Mouse (Mus musculus) kidney, embryonic 14.5 days (tissue): ENCODE measurements around the gene Tbc1d20. TPM values are rescaled to one million over a fixed set of nuclear protein-coding genes. Genes with fewer than 3 reads are reported as not detected.

ENCODE experiments used
- ATAC-seq: fragments of 200-750 bp; cut with Nextera tagmentation; 2 replicates; pipeline ENCODE4 v1.8.0; 2017; ENCODE audit warnings: moderate number of reproducible peaks, mild to moderate bottlenecking, moderate TSS enrichment, moderate library complexity; ENCODE audit not compliant: low FRiP score, low TSS enrichment
- H3K27ac ChIP-seq: fragments of 300-500 bp; sonication (generic); 2 replicates; pipeline ENCODE4 v1.5.1; 2014; ENCODE audit warnings: low read depth, mild to moderate bottlenecking, low read length, moderate library complexity, mixed read lengths
- H3K27me3 ChIP-seq: fragments of 300-500 bp; sonication (generic); 2 replicates; pipeline ENCODE4 v1.6.1; 2014; ENCODE audit warnings: mild to moderate bottlenecking, low read length; ENCODE audit not compliant: control insufficient read depth, insufficient read depth
- H3K36me3 ChIP-seq: fragments of 300-500 bp; sonication (generic); 2 replicates; pipeline ENCODE4 v1.6.1; 2014; ENCODE audit warnings: low read length, mixed read lengths; ENCODE audit not compliant: control insufficient read depth, insufficient read depth
- H3K4me1 ChIP-seq: fragments of 300-500 bp; sonication (generic); 2 replicates; pipeline ENCODE4 v1.6.1; 2014; ENCODE audit warnings: low read length, mixed read lengths; ENCODE audit not compliant: control insufficient read depth, insufficient read depth
- H3K4me2 ChIP-seq: fragments of 300-500 bp; sonication (generic); replicated peaks from 2 replicates; pipeline ENCODE4 v1.6.1; 2014; ENCODE audit warnings: low read depth, mild to moderate bottlenecking, low read length
- H3K4me3 ChIP-seq: fragments of 300-500 bp; sonication (generic); 2 replicates; pipeline ENCODE4 v1.5.1; 2014; ENCODE audit warnings: mild to moderate bottlenecking, low read length
- H3K9ac ChIP-seq: fragments of 300-500 bp; sonication (generic); 2 replicates; pipeline ENCODE4 v1.6.1; 2014; ENCODE audit warnings: low read depth, mild to moderate bottlenecking, low read length, moderate library complexity
- H3K9me3 ChIP-seq: fragments of 300-500 bp; sonication (generic); 2 replicates; pipeline ENCODE4 v1.6.1; 2016; ENCODE audit warnings: low read length; ENCODE audit not compliant: control insufficient read depth
- WGBS: fragments of 180-500 bp; shearing (Covaris S2); extraction: QIAGEN DNeasy Blood & Tissue Kit; methylation state at CpG from one replicate; pipeline ENCODE4 v1.1.7; 2014; 5-methylcytosine and 5-hydroxymethylcytosine counted together
- polyA plus RNA-seq: library from polyadenylated mRNA; unstranded; fragments of >200 nt; fragmentation: Nextera tagmentation; extraction: Ambion mirVana; gene quantifications from 2 replicates; pipeline ENCODE4 v1.2.1, GENCODE M21; 2014

Gene Tbc1d20
- polyA plus RNA-seq, 1 experiment from 2014 or later, result 37.4 TPM

DNA sequence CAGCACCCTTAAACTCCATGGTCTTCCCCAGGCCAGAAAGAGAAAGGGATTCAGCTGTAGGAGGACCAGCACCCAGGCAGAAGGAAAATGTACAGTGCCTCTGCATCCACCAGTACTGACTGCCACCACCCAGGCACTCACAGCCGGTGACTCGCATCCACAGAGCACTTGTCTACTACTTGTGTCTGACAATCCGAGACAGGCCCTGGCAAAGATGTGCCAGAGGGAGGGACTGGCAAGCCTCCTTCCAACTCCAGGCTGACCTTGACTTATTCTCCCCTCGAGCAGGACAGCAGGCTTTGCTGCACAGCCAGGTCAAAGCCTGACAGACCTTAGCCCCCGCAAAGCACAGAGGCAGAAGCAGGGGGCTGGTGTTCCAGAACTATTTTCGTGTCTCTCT lies 23.4 kb downstream of the Tbc1d20 start:
- WGBS, result 88% methylated on average over 6 of the region's 6 CpGs
- no peak overlapping the region for H3K4me3 ChIP-seq

DNA sequence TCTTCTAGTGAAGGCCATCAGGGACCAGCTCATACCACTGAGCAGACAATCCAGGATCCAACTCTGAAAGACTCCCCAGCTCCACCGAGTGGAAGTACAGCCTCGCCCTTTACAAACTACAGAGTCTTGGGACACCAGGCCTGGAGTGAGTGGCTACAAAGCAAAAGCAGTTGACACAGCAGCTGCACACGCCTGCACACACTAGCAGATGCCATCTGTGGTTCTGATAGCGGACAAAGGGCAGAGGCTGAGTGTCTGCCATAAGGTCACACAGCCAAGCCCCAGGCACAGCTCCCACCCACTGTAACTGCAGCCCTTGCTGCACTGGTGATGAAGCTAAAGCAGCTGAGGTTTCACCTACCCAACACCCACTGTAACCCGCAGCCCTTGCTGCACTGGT lies 27.9 kb downstream of the Tbc1d20 start:
- no peak for ATAC-seq

More for the DNA sequence above, 23.4 kb downstream of the Tbc1d20 start:
- Histone ChIP-seq H3K36me3 (peaks cover 74% of the 10 kb centered on the region), H3K27ac (no peak overlapping the region), H3K4me1 (no peaks in the 10 kb centered on the region), H3K9ac (no peak overlapping the region), H3K9me3 (no peaks in the 10 kb centered on the region), H3K4me2 (no peak overlapping the region), H3K27me3 (no peaks in the 10 kb centered on the region)
- ATAC-seq, result no peak

DNA sequence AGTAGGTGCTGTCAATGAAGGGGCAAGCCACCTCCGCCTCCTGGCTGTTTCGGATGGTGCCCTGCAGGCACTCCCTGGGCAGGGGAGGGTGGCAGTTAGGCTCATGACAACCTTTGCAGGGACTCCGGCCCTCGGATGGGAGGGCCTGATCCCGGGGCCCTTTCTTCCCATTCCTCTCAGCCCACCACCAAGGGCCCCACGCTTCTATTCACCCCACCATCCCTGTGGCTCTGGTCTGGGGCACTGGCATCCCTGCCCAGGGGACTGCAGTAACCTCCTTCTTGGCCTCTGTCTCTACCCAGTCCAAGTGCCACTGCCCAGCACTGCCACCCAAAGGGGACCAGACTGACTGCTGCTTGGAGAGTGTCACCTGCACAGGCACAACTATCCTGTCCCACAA lies 28.6 kb downstream of the Tbc1d20 start:
- ATAC-seq, result no peak
- WGBS, result 98% methylated on average over 6 of the region's 6 CpGs
- Histone ChIP-seq H3K4me2 (no peak overlapping the region), H3K9me3 (no peaks in the 10 kb centered on the region), H3K4me1 (no peaks in the 10 kb centered on the region), H3K36me3 (peaks cover 77% of the 10 kb centered on the region), H3K9ac (no peak overlapping the region), H3K27me3 (no peaks in the 10 kb centered on the region), H3K4me3 (no peak overlapping the region), H3K27ac (no peak overlapping the region)

More for the DNA sequence above, 27.9 kb downstream of the Tbc1d20 start:
- H3K4me1 ChIP-seq, result no peaks in the 10 kb centered on the region
- no peak overlapping the region for H3K27ac ChIP-seq
- H3K4me3 ChIP-seq, result no peak overlapping the region
- H3K9ac ChIP-seq, result no peak overlapping the region
- no peaks in the 10 kb centered on the region for H3K9me3 ChIP-seq
- H3K27me3 ChIP-seq, result no peaks in the 10 kb centered on the region
- WGBS, result 88% methylated on average over 5 of the region's 5 CpGs
- H3K36me3 ChIP-seq, result peaks cover 77% of the 10 kb centered on the region
- no peak overlapping the region for H3K4me2 ChIP-seq

DNA sequence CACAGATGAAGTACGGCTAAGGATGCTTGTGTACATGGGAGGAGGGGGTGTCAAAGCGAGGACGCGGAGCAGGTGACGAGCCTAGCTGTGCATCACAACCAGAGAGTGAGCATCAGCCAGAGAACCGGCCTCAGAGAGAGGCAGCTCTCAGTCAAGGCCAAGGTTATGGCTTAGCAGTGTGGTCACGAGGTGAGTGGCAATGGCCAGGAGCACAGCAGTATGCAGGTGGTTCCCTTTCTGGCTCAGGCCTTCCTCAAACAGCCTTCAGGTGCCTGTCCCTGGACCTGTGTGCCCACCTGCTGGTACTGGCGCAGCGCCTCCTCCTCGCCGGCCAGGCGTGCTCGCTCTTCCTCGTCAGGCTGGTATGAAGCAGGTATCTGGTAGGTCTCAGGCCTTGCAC lies 30.3 kb downstream of the Tbc1d20 start:
- H3K4me3 ChIP-seq, result no peak overlapping the region
- no peak overlapping the region for H3K4me2 ChIP-seq
- H3K27ac ChIP-seq, result no peak overlapping the region
- no peaks in the 10 kb centered on the region for H3K4me1 ChIP-seq
- no peak overlapping the region for H3K9ac ChIP-seq
- peaks cover 77% of the 10 kb centered on the region for H3K36me3 ChIP-seq
- WGBS, result 90% methylated on average over 14 of the region's 14 CpGs
- no peaks in the 10 kb centered on the region for H3K9me3 ChIP-seq
- no peak for ATAC-seq
- H3K27me3 ChIP-seq, result no peaks in the 10 kb centered on the region

DNA sequence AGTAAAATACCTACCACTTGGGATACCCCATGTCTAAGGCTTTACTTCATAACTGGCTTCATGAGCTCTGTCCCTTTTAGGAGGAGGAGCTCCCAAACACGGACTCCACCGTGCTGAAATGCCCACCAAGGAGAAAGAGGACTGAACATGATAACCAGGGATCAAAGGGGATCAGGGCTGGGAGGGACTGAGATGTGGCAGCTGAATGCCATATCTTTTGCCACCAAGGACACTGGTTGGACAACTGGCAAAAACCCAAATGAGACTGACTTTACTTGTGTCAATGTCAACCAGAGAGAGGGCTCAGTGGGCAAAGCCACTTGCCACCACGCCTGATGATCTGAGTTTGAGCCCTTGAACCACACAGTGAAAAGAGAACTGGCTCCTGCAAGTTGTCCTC lies 31.2 kb downstream of the Tbc1d20 start:
- no peak overlapping the region for H3K4me3 ChIP-seq
- peaks cover 77% of the 10 kb centered on the region for H3K36me3 ChIP-seq
- H3K9ac ChIP-seq, result no peak overlapping the region
- no peak overlapping the region for H3K27ac ChIP-seq
- no peaks in the 10 kb centered on the region for H3K9me3 ChIP-seq
- ATAC-seq, result no peak
- no peaks in the 10 kb centered on the region for H3K4me1 ChIP-seq
- no peaks in the 10 kb centered on the region for H3K27me3 ChIP-seq
- no peak overlapping the region for H3K4me2 ChIP-seq
- 89% methylated on average over 3 of the region's 3 CpGs for WGBS

DNA sequence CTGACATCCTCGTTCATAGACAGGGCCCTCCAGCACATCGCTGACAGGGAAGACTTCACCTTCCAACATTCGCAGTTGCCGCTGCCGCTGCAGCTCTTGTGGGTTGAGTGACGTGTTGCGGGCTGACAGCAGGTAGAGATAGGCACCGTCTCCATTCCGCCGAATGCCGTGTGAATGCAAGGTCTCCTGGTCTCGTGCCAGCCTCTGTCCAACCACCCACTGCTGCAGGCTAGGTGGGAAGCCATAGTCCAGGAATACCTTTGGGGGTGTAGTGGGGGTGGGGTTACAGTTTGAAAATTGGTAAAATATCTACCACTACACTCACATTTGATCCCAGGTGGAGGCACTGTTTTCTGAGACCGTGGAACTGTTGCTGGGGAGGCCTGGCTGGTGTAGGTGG lies 32.5 kb downstream of the Tbc1d20 start:
- no peak for ATAC-seq
- no peak overlapping the region for H3K4me3 ChIP-seq
- H3K27ac ChIP-seq, result no peak overlapping the region
- no peaks in the 10 kb centered on the region for H3K27me3 ChIP-seq
- H3K4me2 ChIP-seq, result no peak overlapping the region
- WGBS, result 91% methylated on average over 13 of the region's 13 CpGs
- no peaks in the 10 kb centered on the region for H3K9me3 ChIP-seq
- H3K36me3 ChIP-seq, result peaks cover 73% of the 10 kb centered on the region
- H3K4me1 ChIP-seq, result peaks cover 7% of the 10 kb centered on the region
- no peak overlapping the region for H3K9ac ChIP-seq

DNA sequence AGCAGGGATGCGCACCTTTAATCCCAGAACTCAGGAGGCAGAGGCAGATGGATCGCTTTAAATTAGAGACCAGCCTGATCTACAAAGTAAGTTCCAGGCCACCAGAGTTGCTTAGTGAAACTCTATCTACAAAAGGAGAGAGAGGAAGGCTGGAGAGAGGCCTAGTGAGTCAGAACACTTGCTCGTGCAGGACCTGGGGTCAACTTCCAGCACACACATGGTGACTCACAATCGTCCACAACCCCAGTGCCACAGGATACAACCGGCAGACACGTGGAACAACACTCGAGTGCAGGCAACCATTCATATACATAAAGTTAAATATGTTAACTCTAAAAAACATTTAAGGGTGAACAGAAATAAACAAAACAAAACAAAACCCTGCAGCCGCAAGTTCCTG lies 33.0 kb downstream of the Tbc1d20 start:
- H3K36me3 ChIP-seq, result peaks cover 68% of the 10 kb centered on the region
- H3K4me1 ChIP-seq, result peaks cover 12% of the 10 kb centered on the region
- H3K9ac ChIP-seq, result no peak overlapping the region
- no peaks in the 10 kb centered on the region for H3K9me3 ChIP-seq
- no peaks in the 10 kb centered on the region for H3K27me3 ChIP-seq
- 85% methylated on average over 8 of the region's 8 CpGs for WGBS
- H3K27ac ChIP-seq, result no peak overlapping the region
- no peak for ATAC-seq
- H3K4me3 ChIP-seq, result no peak overlapping the region
- no peak overlapping the region for H3K4me2 ChIP-seq

DNA sequence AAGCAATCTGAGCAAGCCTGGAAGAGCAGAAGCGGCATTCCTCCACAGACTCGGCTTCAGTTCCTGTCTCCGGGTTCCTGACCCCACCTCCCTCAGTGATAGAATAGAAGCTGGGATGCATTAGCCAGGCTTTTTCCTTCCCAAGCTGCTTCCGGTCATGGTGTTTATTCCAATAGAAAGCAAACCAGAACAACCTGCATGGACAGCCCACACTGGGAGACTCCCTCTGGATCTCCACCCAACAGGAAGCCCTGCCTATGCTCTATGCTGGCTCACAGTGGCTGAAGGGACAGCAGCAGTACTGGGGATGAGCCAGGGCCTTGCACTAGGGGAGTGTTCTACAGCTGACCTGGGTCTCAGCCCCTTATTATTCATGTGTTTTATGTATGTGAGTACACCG lies 34.4 kb downstream of the Tbc1d20 start:
- H3K27ac ChIP-seq, result no peak overlapping the region
- no peaks in the 10 kb centered on the region for H3K27me3 ChIP-seq
- no peak overlapping the region for H3K4me2 ChIP-seq
- peaks cover 55% of the 10 kb centered on the region for H3K36me3 ChIP-seq
- no peak for ATAC-seq
- H3K4me3 ChIP-seq, result no peak overlapping the region
- no peak overlapping the region for H3K9ac ChIP-seq
- WGBS, result 76% methylated on average over 5 of the region's 5 CpGs
- peaks cover 14% of the 10 kb centered on the region for H3K4me1 ChIP-seq
- H3K9me3 ChIP-seq, result no peaks in the 10 kb centered on the region

DNA sequence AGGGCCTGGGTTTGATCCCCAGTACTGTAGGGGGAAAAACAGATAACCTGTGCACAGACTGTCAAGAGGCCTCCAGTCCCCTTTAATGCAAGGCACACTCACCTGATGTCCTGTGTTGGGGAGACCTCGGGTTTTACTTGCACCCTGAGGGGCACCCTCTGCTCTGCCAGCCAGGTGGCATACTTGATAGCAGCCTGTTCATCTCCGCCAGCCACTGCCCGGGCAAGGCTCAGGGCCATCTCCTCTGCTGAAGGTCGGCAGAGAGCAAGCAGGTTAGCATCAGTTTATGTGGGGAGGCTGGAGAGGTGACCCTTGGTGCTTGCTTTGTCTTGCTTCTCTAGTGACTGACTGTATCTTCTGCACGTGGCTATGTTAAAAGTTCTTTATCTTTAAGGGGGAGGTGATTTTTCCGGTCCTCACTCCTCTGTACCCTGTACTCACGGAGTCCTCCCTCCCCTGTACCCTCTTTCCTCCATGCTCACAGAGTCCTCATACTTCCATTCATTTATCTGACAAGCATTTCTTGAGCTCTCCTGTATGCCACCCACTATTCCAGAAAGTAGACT lies 37.3 kb downstream of the Tbc1d20 start:
- ATAC-seq, result no peak
- Histone ChIP-seq H3K9me3 (no peaks in the 10 kb centered on the region), H3K4me1 (peaks cover 14% of the 10 kb centered on the region), H3K4me3 (peak overlapping the region; percentile 92), H3K27me3 (no peaks in the 10 kb centered on the region), H3K4me2 (peak overlapping the region; percentile 89), H3K36me3 (peaks cover 27% of the 10 kb centered on the region), H3K9ac (peak overlapping the region; percentile 23; the same call in 1 of the 2 replicates), H3K27ac (no peak overlapping the region)
- WGBS, result 67% methylated on average over 7 of the region's 7 CpGs
